Mouse (Mus musculus): ENCODE measurements around the gene Gm10840. TPM values are rescaled to one million over a fixed set of nuclear protein-coding genes. Genes with fewer than 3 reads are reported as not detected.
"Not testable (repeated sequence)": the region's sequence is repeated elsewhere in the genome, so short reads cannot be mapped to it uniquely, and the experiment has no call there.

Gm10840 gene
- not detected for total RNA-seq (2021)

GRCm38 (mm10) chr11:106160841-106161721, at the start of gene Gm10840, which contains the start of gene Limd2:
TSS of gene Gm10840 (plus strand) at chr11:106160850.
TSS of gene Limd2 (minus strand) at chr11:106160860.
- intact Hi-C loops (cut with DNase I): no loop called here
- DNase-seq: peak in 1 of 2 experiments; percentile 32

- DNase-seq: no peak
- intact Hi-C loops (cut with DNase I): no loop called here
These were observed 49.0 kb upstream of the Gm10840 start for GRCm38 (mm10) chr11:106111688-106112087.

- DNase-seq: no peak
- intact Hi-C loops (cut with DNase I): no loop called here
These were observed 38.4 kb upstream of the Gm10840 start for GRCm38 (mm10) chr11:106122221-106122620.

GRCm38 (mm10) chr11:106122736-106123135, 37.9 kb upstream of the Gm10840 start:
- intact Hi-C loops (cut with DNase I): no loop called here
- DNase-seq: peak; percentile 17 to 22

GRCm38 (mm10) chr11:106124784-106125183, 35.9 kb upstream of the Gm10840 start:
- DNase-seq: no peak
- intact Hi-C loops (cut with DNase I): no loop called here

GRCm38 (mm10) chr11:106125827-106126226, 34.8 kb upstream of the Gm10840 start:
- no peak for DNase-seq
- intact Hi-C loops (cut with DNase I): no loop called here

- intact Hi-C loops (cut with DNase I); DNase-seq: not testable (repeated sequence)
These were observed 33.8 kb upstream of the Gm10840 start for GRCm38 (mm10) chr11:106126727-106127373.

GRCm38 (mm10) chr11:106129477-106129876, 31.2 kb upstream of the Gm10840 start:
- no peak for DNase-seq
- intact Hi-C loops (cut with DNase I): no loop called here

- intact Hi-C loops (cut with DNase I): no loop called here
- no peak for DNase-seq
These were observed 28.1 kb upstream of the Gm10840 start for GRCm38 (mm10) chr11:106132516-106132915.

GRCm38 (mm10) chr11:106134580-106135528, 25.8 kb upstream of the Gm10840 start:
- peak; percentile 88 to 90 for DNase-seq
- intact Hi-C loops (cut with DNase I): loop anchor here (1.0 to 2.0 kb wide), 2 partner anchors 22 to 50 kb away; partner anchors contain the start of gene Map3k3

GRCm38 (mm10) chr11:106151219-106151618, 9.4 kb upstream of the Gm10840 start:
- DNase-seq: no peak
- intact Hi-C loops (cut with DNase I): no loop called here

GRCm38 (mm10) chr11:106152132-106152531, 8.5 kb upstream of the Gm10840 start:
- intact Hi-C loops (cut with DNase I): no loop called here
- DNase-seq: no peak

- intact Hi-C loops (cut with DNase I): no loop called here
- no peak for DNase-seq
These were observed 6.6 kb upstream of the Gm10840 start for GRCm38 (mm10) chr11:106154091-106154490.

GRCm38 (mm10) chr11:106154770-106155169, 5.9 kb upstream of the Gm10840 start:
- intact Hi-C loops (cut with DNase I): no loop called here
- no peak for DNase-seq

GRCm38 (mm10) chr11:106155761-106156160, 4.9 kb upstream of the Gm10840 start:
- no peak for DNase-seq
- intact Hi-C loops (cut with DNase I): no loop called here

- DNase-seq: no peak
- intact Hi-C loops (cut with DNase I): no loop called here
These were observed 4.4 kb upstream of the Gm10840 start for GRCm38 (mm10) chr11:106156257-106156656.

GRCm38 (mm10) chr11:106157154-106157553, 3.5 kb upstream of the Gm10840 start:
- DNase-seq: no peak
- intact Hi-C loops (cut with DNase I): loop anchor here (1.0 kb wide), 1 partner anchor 22 kb away; no protein-coding TSS in a partner anchor

- intact Hi-C loops (cut with DNase I): no loop called here
- DNase-seq: peak in 1 of 2 experiments; percentile 35
These were observed 2.3 kb upstream of the Gm10840 start for GRCm38 (mm10) chr11:106158081-106158929.

- DNase-seq: no peak
- intact Hi-C loops (cut with DNase I): no loop called here
These were observed 1.8 kb upstream of the Gm10840 start for GRCm38 (mm10) chr11:106158930-106159215.
